Mouse (Mus musculus): ENCODE measurements at regions not wholly inside any gene's neighbourhood (a gene's known extent, or its start where the extent isn't known, plus 50 kb on each side); places are given as distances from the start of the nearest gene placed in this dataset.

- no peak overlapping the region for H3K4me3 ChIP-seq (ENCODE audit: control insufficient read depth, insufficient read depth, low read length)
- H3K36me3 ChIP-seq (ENCODE audit: control insufficient read depth, insufficient read depth, low read length), result no peaks in the 10 kb centered on the region
- no peaks in the 10 kb centered on the region for H3K4me1 ChIP-seq (replicated peaks; ENCODE audit: control insufficient read depth, insufficient read depth, low read length)
- TF ChIP-seq CTCF (IDR thresholded peaks at IDR 0.05; ENCODE audit: borderline replicate concordance, control insufficient read depth, extremely low read depth, insufficient read depth, low read length, poor library complexity) (no peak), POLR2A (IDR thresholded peaks at IDR 0.05; ENCODE audit: control insufficient read depth, extremely low read depth, insufficient read depth, low read length, poor library complexity) (no peak)
- 87% methylated on average over 2 of the region's 2 CpGs for WGBS
- DNase-seq, result no peak
- H3K27ac ChIP-seq (ENCODE audit: control insufficient read depth, insufficient read depth, low read length), result no peak overlapping the region
- no peaks in the 10 kb centered on the region for H3K27me3 ChIP-seq (ENCODE audit: control insufficient read depth, insufficient read depth, low read length)
Observed at GRCm38 (mm10) chr1:21132340-21132739, 53.3 kb upstream of the Tram2 start.

- Histone ChIP-seq H3K36me3 (ENCODE audit: control insufficient read depth, insufficient read depth, low read length) (no peaks in the 10 kb centered on the region), H3K4me1 (replicated peaks; ENCODE audit: control insufficient read depth, insufficient read depth, low read length) (no peaks in the 10 kb centered on the region), H3K4me3 (ENCODE audit: control insufficient read depth, insufficient read depth, low read length) (no peak overlapping the region), H3K27ac (ENCODE audit: control insufficient read depth, insufficient read depth, low read length) (no peak overlapping the region), H3K27me3 (ENCODE audit: control insufficient read depth, insufficient read depth, low read length) (no peaks in the 10 kb centered on the region)
- no peak for TF ChIP-seq CTCF (IDR thresholded peaks at IDR 0.05; ENCODE audit: borderline replicate concordance, control insufficient read depth, extremely low read depth, insufficient read depth, low read length, poor library complexity)
- TF ChIP-seq POLR2A (IDR thresholded peaks at IDR 0.05; ENCODE audit: control insufficient read depth, extremely low read depth, insufficient read depth, low read length, poor library complexity), result no peak
- 85% methylated on average over 4 of the region's 4 CpGs for WGBS
- DNase-seq, result no peak
Observed at GRCm38 (mm10) chr1:21146961-21147360, 67.9 kb upstream of the Tram2 start.

- WGBS, result 16% methylated on average over 5 of the region's 5 CpGs
Observed at GRCm38 (mm10) chr1:21161742-21162141, 56.6 kb upstream of the Tmem14a start.

DNA sequence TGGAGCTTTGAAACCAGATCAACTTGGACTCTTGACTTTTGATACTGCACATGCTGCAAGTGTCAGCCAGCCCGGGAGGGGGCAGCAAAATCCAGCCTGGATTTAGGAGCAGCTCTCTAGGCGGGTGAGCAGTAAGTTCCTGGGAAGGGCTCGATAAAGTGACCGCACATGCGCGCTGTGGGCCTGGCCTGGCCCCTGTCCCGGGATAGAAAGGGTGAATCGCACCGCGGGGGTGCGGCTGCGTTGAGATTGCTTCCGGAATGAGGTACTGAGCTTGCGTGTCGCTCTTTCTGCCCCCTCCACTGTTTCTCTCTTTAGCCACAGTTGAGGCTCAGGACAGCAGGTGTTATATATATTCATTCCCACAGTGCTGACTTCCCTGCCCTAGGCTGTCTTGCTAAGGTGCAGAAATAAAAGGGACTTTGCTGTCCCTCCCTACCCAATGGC is 52.1 kb upstream of the Tmem14a start:
- no peak overlapping the region for H3K27ac ChIP-seq (ENCODE audit: control insufficient read depth, insufficient read depth, low read length)
- no peaks in the 10 kb centered on the region for H3K27me3 ChIP-seq (ENCODE audit: control insufficient read depth, insufficient read depth, low read length)
- peak overlapping the region; percentile 39 for H3K4me3 ChIP-seq (ENCODE audit: control insufficient read depth, insufficient read depth, low read length)
- H3K4me1 ChIP-seq (replicated peaks; ENCODE audit: control insufficient read depth, insufficient read depth, low read length), result peaks cover 3% of the 10 kb centered on the region; the same call in 1 of the 2 replicates
- TF ChIP-seq POLR2A (IDR thresholded peaks at IDR 0.05; ENCODE audit: control insufficient read depth, extremely low read depth, insufficient read depth, low read length, poor library complexity) (no peak), CTCF (IDR thresholded peaks at IDR 0.05; ENCODE audit: borderline replicate concordance, control insufficient read depth, extremely low read depth, insufficient read depth, low read length, poor library complexity) (peak; percentile 76; the same call in 1 of the 2 replicates)
- peak; percentile 79 for DNase-seq
- H3K36me3 ChIP-seq (ENCODE audit: control insufficient read depth, insufficient read depth, low read length), result no peaks in the 10 kb centered on the region
- 2% methylated on average over 15 of the region's 15 CpGs for WGBS

More at GRCm38 (mm10) chr1:21161742-21162141, 56.6 kb upstream of the Tmem14a start:
- DNase-seq, result peak; percentile 77
- Histone ChIP-seq H3K27ac (ENCODE audit: control insufficient read depth, insufficient read depth, low read length) (no peak overlapping the region), H3K4me1 (replicated peaks; ENCODE audit: control insufficient read depth, insufficient read depth, low read length) (peaks cover 3% of the 10 kb centered on the region; the same call in 1 of the 2 replicates), H3K4me3 (ENCODE audit: control insufficient read depth, insufficient read depth, low read length) (no peak overlapping the region), H3K27me3 (ENCODE audit: control insufficient read depth, insufficient read depth, low read length) (no peaks in the 10 kb centered on the region), H3K36me3 (ENCODE audit: control insufficient read depth, insufficient read depth, low read length) (no peaks in the 10 kb centered on the region)
- no peak for TF ChIP-seq POLR2A (IDR thresholded peaks at IDR 0.05; ENCODE audit: control insufficient read depth, extremely low read depth, insufficient read depth, low read length, poor library complexity)
- TF ChIP-seq CTCF (IDR thresholded peaks at IDR 0.05; ENCODE audit: borderline replicate concordance, control insufficient read depth, extremely low read depth, insufficient read depth, low read length, poor library complexity), result no peak

- no peak for DNase-seq
- 89% methylated on average over 4 of the region's 4 CpGs for WGBS
Observed at GRCm38 (mm10) chr1:21166762-21167161, 51.6 kb upstream of the Tmem14a start.

More at GRCm38 (mm10) chr1:21166762-21167161, 51.6 kb upstream of the Tmem14a start:
- no peak for TF ChIP-seq CTCF (IDR thresholded peaks at IDR 0.05; ENCODE audit: borderline replicate concordance, control insufficient read depth, extremely low read depth, insufficient read depth, low read length, poor library complexity)
- no peak for TF ChIP-seq POLR2A (IDR thresholded peaks at IDR 0.05; ENCODE audit: control insufficient read depth, extremely low read depth, insufficient read depth, low read length, poor library complexity)
- no peak overlapping the region for H3K4me3 ChIP-seq (ENCODE audit: control insufficient read depth, insufficient read depth, low read length)
- peaks cover 3% of the 10 kb centered on the region; the same call in 1 of the 2 replicates for H3K4me1 ChIP-seq (replicated peaks; ENCODE audit: control insufficient read depth, insufficient read depth, low read length)
- H3K27ac ChIP-seq (ENCODE audit: control insufficient read depth, insufficient read depth, low read length), result no peak overlapping the region
- no peaks in the 10 kb centered on the region for H3K36me3 ChIP-seq (ENCODE audit: control insufficient read depth, insufficient read depth, low read length)
- no peaks in the 10 kb centered on the region for H3K27me3 ChIP-seq (ENCODE audit: control insufficient read depth, insufficient read depth, low read length)

All from thymus, adult 2 months (tissue).